Mouse (Mus musculus): ENCODE measurements around the gene Pogz.

- TF ChIP-seq CTCF (IDR thresholded peaks at IDR 0.05; ENCODE audit: low read depth), result no peak
- TF ChIP-seq EP300 (IDR thresholded peaks at IDR 0.05; ENCODE audit: low read depth), result no peak
These were observed 31.6 kb downstream of the Pogz start for GRCm38 (mm10) chr3:94869011-94869410.
